ENCODE assay signal across 9 mouse cellular contexts in the genomic region with DNA sequence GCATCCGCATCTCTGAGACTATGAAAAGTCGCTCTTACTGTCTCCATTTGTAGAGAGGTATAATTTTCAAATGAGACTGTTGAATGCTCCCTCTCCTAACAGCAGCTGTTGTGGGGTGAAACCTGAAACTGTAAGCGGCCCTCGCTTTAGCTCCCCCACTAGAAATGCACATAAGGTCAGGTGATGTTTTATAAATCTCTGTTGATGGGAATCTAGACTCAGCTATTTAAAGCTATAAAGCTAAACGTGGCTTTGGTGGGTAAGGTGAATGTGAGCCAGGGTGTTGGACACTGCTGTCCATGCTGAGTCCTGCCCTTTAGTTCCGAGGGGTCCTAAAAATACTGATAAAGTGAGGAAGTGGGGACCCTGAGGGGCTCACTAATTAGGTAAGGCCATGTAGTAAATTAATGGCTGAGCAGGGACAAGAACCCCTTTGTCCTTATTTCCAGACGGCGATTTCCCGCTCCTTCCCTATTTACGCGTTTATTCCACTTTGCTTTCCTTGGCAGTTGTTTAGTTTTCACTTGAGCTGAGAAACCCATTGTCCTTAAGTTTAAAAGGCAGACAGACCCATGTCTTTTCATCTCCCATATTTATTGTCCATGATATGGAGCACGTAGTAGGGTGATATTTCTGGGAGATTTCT. TPM values are rescaled to one million over a fixed set of nuclear protein-coding genes. Genes with fewer than 3 reads are reported as not detected.
DNase-seq lines count a peak whose midpoint lies in the region; ATAC-seq and TF ChIP-seq lines count a peak whose summit lies in the region.
"Had no signal": no experiment of that assay in that cellular context is flagged by ENCODE, and none has a peak within 500 bp of the region (broad histone marks: within the 10 kb centered on the region; RNA-seq: fewer than 3 reads in every experiment).

No protein-coding gene starts in this region.

- no peak for ATAC-seq in forebrain, embryonic 14.5 days
- no peak for ATAC-seq in limb, embryonic 14.5 days (ENCODE audit: low FRiP score, low read depth)
- ATAC-seq: activated CD4-positive, CD25-positive, alpha-beta regulatory T cell, adult 4 months had no signal

- 0 out of 2 replicates have a peak, but pooled peaks cover 7% of the 10 kb centered on the region for H3K36me3 ChIP-seq in heart, embryonic 10.5 days
- H3K36me3 ChIP-seq in C2C12 (ENCODE audit: control insufficient read depth, insufficient read depth), result no peaks in the 10 kb centered on the region
- H3K36me3 ChIP-seq in forebrain, embryonic 14.5 days (ENCODE audit: control insufficient read depth, insufficient read depth, low read length), result no peaks in the 10 kb centered on the region
- no peaks in the 10 kb centered on the region; the same call in 1 of the 2 replicates for H3K36me3 ChIP-seq in limb, embryonic 14.5 days (ENCODE audit: control insufficient read depth, insufficient read depth, low read length)

- intact Hi-C loops in heart, postnatal 36 days (cut with DNase I), result no loop called here

- peaks cover 85% of the 10 kb centered on the region for H3K79me2 ChIP-seq in C2C12 (ENCODE audit: control insufficient read depth, insufficient read depth)

- no peak for TF ChIP-seq POLR2A in limb, embryonic 14.5 days (IDR thresholded peaks at IDR 0.05; ENCODE audit: borderline replicate concordance, extremely low read depth, insufficient read depth, insufficient read length)

- peaks cover 67% of the 10 kb centered on the region for H3K4me1 ChIP-seq in heart, embryonic 10.5 days
- peaks cover 66% of the 10 kb centered on the region for H3K4me1 ChIP-seq in forebrain, embryonic 14.5 days (ENCODE audit: control insufficient read depth, insufficient read depth, low read length)
- H3K4me1 ChIP-seq in limb, embryonic 14.5 days (ENCODE audit: control insufficient read depth, insufficient read depth, low read length), result peaks cover 29% of the 10 kb centered on the region

- H3K4me2 ChIP-seq in forebrain, embryonic 14.5 days (ENCODE audit: low read length), result peak overlapping the region; percentile 85
- H3K4me2 ChIP-seq in limb, embryonic 14.5 days (replicated peaks; ENCODE audit: low read depth, low read length, severe bottlenecking), result peak overlapping the region; percentile 8

- TF ChIP-seq CTCF in C2C12 (IDR thresholded peaks at IDR 0.05; ENCODE audit: control insufficient read depth, insufficient read depth, insufficient read length), result no peak

- no peaks in the 10 kb centered on the region for H3K27me3 ChIP-seq in heart, embryonic 10.5 days (ENCODE audit: insufficient read depth, poor library complexity, severe bottlenecking)
- no peaks in the 10 kb centered on the region for H3K27me3 ChIP-seq in C2C12 (ENCODE audit: control insufficient read depth, insufficient read depth, insufficient read length)
- H3K27me3 ChIP-seq in forebrain, embryonic 14.5 days (replicated peaks; ENCODE audit: control insufficient read depth, insufficient read depth, low read length), result no peaks in the 10 kb centered on the region
- no peaks in the 10 kb centered on the region for H3K27me3 ChIP-seq in limb, embryonic 14.5 days (ENCODE audit: control insufficient read depth, insufficient read depth, low read length)

- H3K27ac ChIP-seq in heart, embryonic 10.5 days, result peak overlapping the region; percentile 74; the same call in 1 of the 2 replicates
- peak overlapping the region; percentile 90 for H3K27ac ChIP-seq in forebrain, embryonic 14.5 days (ENCODE audit: low read depth, low read length)
- no peak overlapping the region for H3K27ac ChIP-seq in limb, embryonic 14.5 days (replicated peaks; ENCODE audit: low read depth, low read length)

- no peak for DNase-seq in heart, embryonic 10.5 days (ENCODE audit: low spot score)
- DNase-seq in heart, postnatal 36 days, result no peak
- DNase-seq in forebrain, embryonic 14.5 days (ENCODE audit: low spot score), result peak; percentile 71
- DNase-seq in limb, embryonic 14.5 days (ENCODE audit: low spot score), result no peak
- no peak for DNase-seq in urinary bladder, adult 18-20 months (ENCODE audit: low spot score in 2 of 2)
- no peak for DNase-seq in layer of hippocampus, postnatal 14 days (ENCODE audit: low spot score in 2 of 2)
- no peak for DNase-seq in right cerebral cortex, postnatal 14 days

- H3K4me3 ChIP-seq in heart, embryonic 10.5 days, result peak overlapping the region; percentile 95
- no peak overlapping the region for H3K4me3 ChIP-seq in C2C12 (ENCODE audit: insufficient read depth, poor library complexity, severe bottlenecking)
- H3K4me3 ChIP-seq in forebrain, embryonic 14.5 days (ENCODE audit: low read depth, low read length), result peak overlapping the region; percentile 73
- no peak overlapping the region for H3K4me3 ChIP-seq in limb, embryonic 14.5 days (replicated peaks; ENCODE audit: low read length)

- peaks cover 36% of the 10 kb centered on the region for H3K79me3 ChIP-seq in C2C12 (ENCODE audit: low read depth)

- H3ac ChIP-seq in C2C12 (ENCODE audit: control insufficient read depth, insufficient read length, low read depth), result no peak overlapping the region

- 66% methylated on average over 12 of the region's 12 CpGs for WGBS in heart, embryonic 10.5 days
- WGBS in forebrain, embryonic 14.5 days, result 9% methylated on average over 12 of the region's 12 CpGs
- WGBS in limb, embryonic 14.5 days, result 26% methylated on average over 12 of the region's 12 CpGs

- H3K9ac ChIP-seq in forebrain, embryonic 14.5 days (ENCODE audit: low read length), result peak overlapping the region; percentile 91
- no peak overlapping the region for H3K9ac ChIP-seq in limb, embryonic 14.5 days (ENCODE audit: low read depth, low read length, severe bottlenecking)

- no peaks in the 10 kb centered on the region for H3K9me3 ChIP-seq in heart, embryonic 10.5 days
- no peaks in the 10 kb centered on the region for H3K9me3 ChIP-seq in forebrain, embryonic 14.5 days (replicated peaks; ENCODE audit: control insufficient read depth, low read length)
- H3K9me3 ChIP-seq in limb, embryonic 14.5 days (ENCODE audit: control insufficient read depth, low read length), result no peaks in the 10 kb centered on the region

TF ChIP-seq in C2C12, 6 proteins besides CTCF, POLR2A, EP300 and RAD21:
- TF ChIP-seq MAX (IDR thresholded peaks at IDR 0.05), result no peak
- TF ChIP-seq FOSL1 (IDR thresholded peaks at IDR 0.05; ENCODE audit: insufficient read depth, low read length, poor library complexity, severe bottlenecking), result no peak
- peak; percentile 7 for TF ChIP-seq USF1 (IDR thresholded peaks at IDR 0.05; ENCODE audit: low read depth)

RNA-seq across cellular contexts. Expression of a gene that starts 3.8 kb away (rescaled TPM):
- polyA plus RNA-seq in heart, embryonic 10.5 days (2016; fragmentation: Nextera tagmentation; extraction: Ambion mirVana), result 63.1 and 110 TPM in 2 replicates
- 10 to 100 TPM; 12.2 to 14.0 TPM for total RNA-seq in heart, postnatal 36 days (2021)
- polyA plus RNA-seq in C2C12 (2012; fragmentation: generic; extraction: Trizol), result 12.6 TPM
- 29.2 and 35.3 TPM in 2 replicates for polyA plus RNA-seq in forebrain, embryonic 14.5 days (2014; fragmentation: Nextera tagmentation; extraction: Ambion mirVana)
- polyA plus RNA-seq in limb, embryonic 14.5 days (2012; rRNA removed), result 16.1 and 17.1 TPM in 2 replicates
- 31.1 and 33.3 TPM in 2 replicates for polyA plus RNA-seq in limb, embryonic 14.5 days (2014; fragmentation: Nextera tagmentation; extraction: Ambion mirVana)
- total RNA-seq in layer of hippocampus, postnatal 14 days (2021), result 10 to 100 TPM; 23.2 to 23.9 TPM

Comparison
In these comparisons a context has a peak if more than half of its experiments do, and no peak if none do; other contexts are left out.
1. H3K4me3 ChIP-seq: peak in heart, embryonic 10.5 days (single experiment) and forebrain, embryonic 14.5 days (single experiment); none in C2C12 (single experiment) and limb, embryonic 14.5 days (single experiment).